8 mouse cellular contexts compared by ENCODE assay signal in the genomic region with DNA sequence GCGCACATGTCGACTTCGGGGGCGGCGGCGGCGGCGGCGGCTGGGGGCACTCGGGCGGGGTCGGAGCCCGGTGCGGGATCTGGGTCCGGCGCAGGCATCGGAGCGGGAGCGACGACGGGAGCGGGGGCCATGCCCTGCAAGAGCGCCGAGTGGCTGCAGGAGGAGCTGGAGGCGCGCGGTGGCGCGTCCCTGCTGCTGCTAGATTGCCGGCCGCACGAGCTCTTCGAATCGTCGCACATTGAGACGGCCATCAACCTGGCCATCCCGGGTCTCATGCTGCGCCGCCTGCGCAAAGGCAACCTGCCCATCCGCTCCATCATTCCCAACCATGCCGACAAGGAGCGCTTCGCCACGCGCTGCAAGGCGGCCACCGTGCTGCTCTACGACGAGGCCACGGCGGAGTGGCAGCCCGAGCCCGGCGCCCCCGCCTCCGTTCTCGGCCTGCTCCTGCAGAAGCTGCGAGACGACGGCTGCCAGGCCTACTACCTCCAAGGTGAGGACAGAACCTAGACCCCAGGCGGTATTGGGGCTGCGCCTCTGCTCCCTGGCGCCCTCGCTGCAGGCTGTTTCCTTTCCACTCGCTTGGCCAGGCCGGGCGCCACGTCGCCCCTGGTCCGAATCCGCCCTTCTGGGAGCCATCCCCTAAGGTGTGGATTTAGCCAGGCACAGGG. TPM values are rescaled to one million over a fixed set of nuclear protein-coding genes. Genes with fewer than 3 reads are reported as not detected.
DNase-seq lines count a peak whose midpoint lies in the region; ATAC-seq and TF ChIP-seq lines count a peak whose summit lies in the region.

No protein-coding gene starts in this region.

- TF ChIP-seq POLR2A in limb, embryonic 14.5 days (IDR thresholded peaks at IDR 0.05; ENCODE audit: borderline replicate concordance, extremely low read depth, insufficient read depth, insufficient read length), result no peak; the same call in 1 of the 2 replicates
- no peak; the same call in 1 of the 2 replicates for TF ChIP-seq POLR2A in testis, adult 2 months (IDR thresholded peaks at IDR 0.05; ENCODE audit: control insufficient read depth, low read depth, low read length)

- H3K9ac ChIP-seq in embryonic facial prominence, embryonic 15.5 days, result peak overlapping the region; percentile 95
- H3K9ac ChIP-seq in hindbrain, embryonic 12.5 days, result peak overlapping the region; percentile 87
- H3K9ac ChIP-seq in limb, embryonic 14.5 days (ENCODE audit: low read depth, low read length, severe bottlenecking), result peak overlapping the region; percentile 96
- peak overlapping the region; percentile 94 for H3K9ac ChIP-seq in midbrain, postnatal 0 days (replicated peaks; ENCODE audit: low read length, poor library complexity, severe bottlenecking)

- peak overlapping the region; percentile 63 for H3K4me3 ChIP-seq in erythroblast, embryonic 14.5 days (replicated peaks)
- H3K4me3 ChIP-seq in embryonic facial prominence, embryonic 15.5 days (replicated peaks), result peak overlapping the region; percentile 93
- peak overlapping the region; percentile 68 for H3K4me3 ChIP-seq in hindbrain, embryonic 12.5 days
- peak overlapping the region; percentile 88 for H3K4me3 ChIP-seq in limb, embryonic 14.5 days (replicated peaks; ENCODE audit: low read length)
- H3K4me3 ChIP-seq in midbrain, postnatal 0 days (ENCODE audit: low read depth, low read length), result peak overlapping the region; percentile 87
- H3K4me3 ChIP-seq in testis, adult 2 months (ENCODE audit: control insufficient read depth, low read depth, low read length), result peak overlapping the region; percentile 89

- H3K36me3 ChIP-seq in erythroblast, embryonic 14.5 days (ENCODE audit: control insufficient read depth), result peaks cover 23% of the 10 kb centered on the region
- peaks cover 22% of the 10 kb centered on the region for H3K36me3 ChIP-seq in embryonic facial prominence, embryonic 15.5 days
- H3K36me3 ChIP-seq in hindbrain, embryonic 12.5 days, result peaks cover 15% of the 10 kb centered on the region
- H3K36me3 ChIP-seq in limb, embryonic 14.5 days (ENCODE audit: control insufficient read depth, insufficient read depth, low read length), result peaks cover 40% of the 10 kb centered on the region
- H3K36me3 ChIP-seq in midbrain, postnatal 0 days (ENCODE audit: insufficient read depth, low read length), result peaks cover 24% of the 10 kb centered on the region
- no peaks in the 10 kb centered on the region for H3K36me3 ChIP-seq in testis, adult 2 months (ENCODE audit: control insufficient read depth, insufficient read depth, low read length)

- TF ChIP-seq CTCF in midbrain, postnatal 0 days (IDR thresholded peaks at IDR 0.05), result peak; percentile 42
- peak; percentile 27; the same call in 1 of the 2 replicates for TF ChIP-seq CTCF in testis, adult 2 months (IDR thresholded peaks at IDR 0.05; ENCODE audit: control insufficient read depth, insufficient read depth, insufficient replicate concordance, low read depth, low read length)

- peaks cover 45% of the 10 kb centered on the region for H3K27me3 ChIP-seq in erythroblast, embryonic 14.5 days (ENCODE audit: control insufficient read depth)
- no peaks in the 10 kb centered on the region for H3K27me3 ChIP-seq in embryonic facial prominence, embryonic 15.5 days
- H3K27me3 ChIP-seq in hindbrain, embryonic 12.5 days, result no peaks in the 10 kb centered on the region; the same call in 1 of the 2 replicates
- H3K27me3 ChIP-seq in limb, embryonic 14.5 days (ENCODE audit: control insufficient read depth, insufficient read depth, low read length), result no peaks in the 10 kb centered on the region
- no peaks in the 10 kb centered on the region for H3K27me3 ChIP-seq in midbrain, postnatal 0 days (ENCODE audit: insufficient read depth, low read length)
- no peaks in the 10 kb centered on the region for H3K27me3 ChIP-seq in testis, adult 2 months (ENCODE audit: control insufficient read depth, insufficient read depth, low read length)

- ATAC-seq in erythroblast, adult 5-6 weeks (replicated peaks; ENCODE audit: low FRiP score, poor library complexity, severe bottlenecking), result no peak
- no peak for ATAC-seq in embryonic facial prominence, embryonic 15.5 days (ENCODE audit: insufficient number of reproducible peaks, low FRiP score, low TSS enrichment, low read depth)
- ATAC-seq in hindbrain, embryonic 12.5 days (ENCODE audit: low FRiP score), result peak; percentile 14
- ATAC-seq in limb, embryonic 14.5 days (ENCODE audit: low FRiP score, low read depth), result no peak
- peak; percentile 39 for ATAC-seq in midbrain, postnatal 0 days (ENCODE audit: low FRiP score)

- under 1% methylated on average over 72 of the region's 72 CpGs for WGBS in embryonic facial prominence, embryonic 15.5 days
- WGBS in hindbrain, embryonic 12.5 days, result under 1% methylated on average over 61 of the region's 72 CpGs
- 2% methylated on average over 57 of the region's 72 CpGs for WGBS in limb, embryonic 14.5 days
- under 1% methylated on average over 61 of the region's 72 CpGs for WGBS in midbrain, postnatal 0 days

- peak overlapping the region; percentile 99 for H3K27ac ChIP-seq in embryonic facial prominence, embryonic 15.5 days (replicated peaks)
- H3K27ac ChIP-seq in hindbrain, embryonic 12.5 days, result peak overlapping the region; percentile 98
- H3K27ac ChIP-seq in limb, embryonic 14.5 days (replicated peaks; ENCODE audit: low read depth, low read length), result peak overlapping the region; percentile 99
- peak overlapping the region; percentile 96 for H3K27ac ChIP-seq in midbrain, postnatal 0 days (ENCODE audit: low read depth, low read length)
- H3K27ac ChIP-seq in testis, adult 2 months (ENCODE audit: control insufficient read depth, insufficient read depth, low read depth, low read length), result peak overlapping the region; percentile 59; the same call in 1 of the 2 replicates

- H3K4me1 ChIP-seq in erythroblast, embryonic 14.5 days (ENCODE audit: control insufficient read depth), result peaks cover 45% of the 10 kb centered on the region
- peaks cover 65% of the 10 kb centered on the region for H3K4me1 ChIP-seq in embryonic facial prominence, embryonic 15.5 days
- peaks cover 51% of the 10 kb centered on the region for H3K4me1 ChIP-seq in hindbrain, embryonic 12.5 days
- peaks cover 46% of the 10 kb centered on the region for H3K4me1 ChIP-seq in limb, embryonic 14.5 days (ENCODE audit: control insufficient read depth, insufficient read depth, low read length)
- H3K4me1 ChIP-seq in midbrain, postnatal 0 days (ENCODE audit: insufficient read depth, low read length), result peaks cover 18% of the 10 kb centered on the region
- H3K4me1 ChIP-seq in testis, adult 2 months (ENCODE audit: control insufficient read depth, insufficient read depth, low read length), result peaks cover 29% of the 10 kb centered on the region

- DNase-seq in adrenal gland, postnatal 36 days, result peak; percentile 58 to 74
- DNase-seq in limb, embryonic 14.5 days (ENCODE audit: low spot score), result no peak
- DNase-seq in midbrain, postnatal 0 days (ENCODE audit: low spot score), result peak; percentile 80

- peak overlapping the region; percentile 97 for H3K4me2 ChIP-seq in embryonic facial prominence, embryonic 15.5 days (replicated peaks)
- H3K4me2 ChIP-seq in hindbrain, embryonic 12.5 days (replicated peaks), result peak overlapping the region; percentile 93
- H3K4me2 ChIP-seq in limb, embryonic 14.5 days (replicated peaks; ENCODE audit: low read depth, low read length, severe bottlenecking), result peak overlapping the region; percentile 95
- peak overlapping the region; percentile 64 for H3K4me2 ChIP-seq in midbrain, postnatal 0 days (ENCODE audit: low read depth, low read length, poor library complexity, severe bottlenecking)

- H3K9me3 ChIP-seq in erythroblast, embryonic 14.5 days (ENCODE audit: control insufficient read depth, low read length), result no peaks in the 10 kb centered on the region
- H3K9me3 ChIP-seq in embryonic facial prominence, embryonic 15.5 days (replicated peaks), result no peaks in the 10 kb centered on the region
- no peaks in the 10 kb centered on the region for H3K9me3 ChIP-seq in hindbrain, embryonic 12.5 days (replicated peaks)
- H3K9me3 ChIP-seq in limb, embryonic 14.5 days (ENCODE audit: control insufficient read depth, low read length), result no peaks in the 10 kb centered on the region
- H3K9me3 ChIP-seq in midbrain, postnatal 0 days (ENCODE audit: low read length), result no peaks in the 10 kb centered on the region

RNA-seq across cellular contexts. Expression of a gene that starts 0.5 kb away (rescaled TPM):
- polyA plus RNA-seq in erythroblast, embryonic 14.5 days (2012), result 0.19 and 0.23 TPM in 2 replicates
- total RNA-seq in erythroblast, adult 5-6 weeks (2015; ENCODE audit: low replicate concordance), result 17.5 and 19.9 TPM in 2 replicates
- 3.3 and 4.3 TPM in 2 replicates for total RNA-seq in erythroblast, adult 5-6 weeks (2017; ENCODE audit: low replicate concordance)
- total RNA-seq in adrenal gland, postnatal 36 days (2021), result 10 to 100 TPM; 16.4 to 24.1 TPM
- polyA plus RNA-seq in embryonic facial prominence, embryonic 15.5 days (2015; fragmentation: Nextera tagmentation; extraction: Ambion mirVana), result 42.3 and 44.2 TPM in 2 replicates
- 25.5 and 26.9 TPM in 2 replicates for polyA plus RNA-seq in hindbrain, embryonic 12.5 days (2016; fragmentation: Nextera tagmentation; extraction: Ambion mirVana)
- polyA plus RNA-seq in limb, embryonic 14.5 days (2012; rRNA removed), result 130 and 180 TPM in 2 replicates
- polyA plus RNA-seq in limb, embryonic 14.5 days (2014; fragmentation: Nextera tagmentation; extraction: Ambion mirVana), result 73.0 and 84.1 TPM in 2 replicates
- 62.9 and 79.2 TPM in 2 replicates for total RNA-seq in midbrain, postnatal 0 days (2014; rRNA removed)
- polyA plus RNA-seq in midbrain, postnatal 0 days (2015; fragmentation: Nextera tagmentation; extraction: Ambion mirVana), result 18.4 and 19.4 TPM in 2 replicates
- polyA plus RNA-seq in testis, adult 2 months (2012; rRNA removed), result 3.1 and 3.3 TPM in 2 replicates

Comparison
In these comparisons a context has a peak if more than half of its experiments do, and no peak if none do; other contexts are left out.
1. ATAC-seq: peak in hindbrain, embryonic 12.5 days (single experiment) and midbrain, postnatal 0 days (single experiment); none in erythroblast, adult 5-6 weeks (single experiment), embryonic facial prominence, embryonic 15.5 days (single experiment) and limb, embryonic 14.5 days (single experiment).
2. Peak in every context shown above with its lines, with median percentiles within 50 percentile points of each other: H3K4me3 ChIP-seq, H3K27ac ChIP-seq, H3K4me2 ChIP-seq and H3K9ac ChIP-seq.